Mouse (Mus musculus) G1E (cell line): Measurements from ENCODE around the gene Cacna1i. TPM values are rescaled to one million over a fixed set of nuclear protein-coding genes. Genes with fewer than 3 reads are reported as not detected.
A peak's percentile ranks its signal among the peaks of the same experiment; 100 is the strongest.

ENCODE experiments used
- ATAC-seq: 2 replicates; pipeline ENCODE4 v1.8.0; 2016; ENCODE audit warnings: mild to moderate bottlenecking; ENCODE audit not compliant: insufficient number of reproducible peaks, poor library complexity, low FRiP score, severe bottlenecking; ENCODE audit errors: extremely low read depth
- DNase-seq: peaks from one replicate; pipeline ENCODE4 v3.0.0; 2012; ENCODE audit warnings: low spot score
- H3K27me3 ChIP-seq: 2 replicates; pipeline ENCODE4 v1.6.1; 2012; ENCODE audit warnings: mild to moderate bottlenecking, low read length, inconsistent platforms; ENCODE audit not compliant: insufficient read depth
- H3K36me3 ChIP-seq: replicated peaks from 2 replicates; pipeline ENCODE3; 2012; ENCODE audit warnings: mild to moderate bottlenecking, inconsistent platforms
- H3K4me1 ChIP-seq: 2 replicates; pipeline ENCODE4 v1.6.1; 2012; ENCODE audit warnings: low read depth, low read length, inconsistent platforms, mixed read lengths; ENCODE audit not compliant: insufficient read depth
- H3K4me3 ChIP-seq: 2 replicates; pipeline ENCODE4 v1.5.1; 2012; ENCODE audit warnings: low read depth, mild to moderate bottlenecking, inconsistent platforms, low read length, moderate library complexity, mixed read lengths
- H3K9me3 ChIP-seq: replicated peaks from 2 replicates; pipeline ENCODE4 v1.6.1; 2012; ENCODE audit warnings: inconsistent platforms
- CTCF ChIP-seq: IDR thresholded peaks from 2 replicates; pipeline ENCODE4 v1.5.1; 2012; ENCODE audit warnings: low read depth, low read length, inconsistent platforms, mixed read lengths
- GATA1 ChIP-seq: IDR thresholded peaks from 2 replicates; pipeline ENCODE4 v1.6.1; 2012; ENCODE audit warnings: borderline replicate concordance, low read length, inconsistent platforms, mixed read lengths
- GATA2 ChIP-seq: IDR thresholded peaks from 2 replicates; pipeline ENCODE4 v1.6.1; 2012; ENCODE audit warnings: low read depth, low read length, inconsistent platforms, borderline replicate concordance
- POLR2AphosphoS5 ChIP-seq: IDR thresholded peaks from 2 replicates; pipeline ENCODE4 v1.6.1; 2012; ENCODE audit warnings: low read depth, low read length, inconsistent platforms; ENCODE audit not compliant: insufficient replicate concordance
- TAL1 ChIP-seq: conservative IDR thresholded peaks from 2 replicates; pipeline ENCODE4 v1.6.1; 2012; ENCODE audit warnings: low read depth, low read length, inconsistent platforms, mixed read lengths
- polyA plus RNA-seq: library from polyadenylated mRNA; stranded (reverse); fragments of >175 nt; gene quantifications from 2 replicates; pipeline ENCODE4 v1.2.3, GENCODE M21; 2012
- total RNA-seq, 2 experiments: library from RNA; stranded (forward) in 1 of 2; stranded (reverse) in 1 of 2; fragments of 200-1000 nt in 1 of 2; fragments of >200 nt in 1 of 2; fragmentation: Nextera tagmentation in 1 of 2; gene quantifications; 2 replicates each; pipeline ENCODE4 v1.2.3; 2014 to 2017

Cacna1i gene
- total and polyA plus RNA-seq, 3 experiments: 0.05 TPM; not detected in 2

GRCm38 (mm10) chr15:80430324-80430723 is 143.3 kb downstream of the Cacna1i start:
- no peaks in the 10 kb centered on the region for H3K36me3 ChIP-seq
- H3K9me3 ChIP-seq: no peaks in the 10 kb centered on the region
- H3K4me1 ChIP-seq: no peaks in the 10 kb centered on the region
- TF ChIP-seq CTCF (no peak), GATA2 (no peak), TAL1 (no peak), POLR2AphosphoS5 (no peak), GATA1 (no peak)
- peaks cover 6% of the 10 kb centered on the region; the same call in 1 of the 2 replicates for H3K27me3 ChIP-seq
- no peak overlapping the region for H3K4me3 ChIP-seq
- DNase-seq (no peak), ATAC-seq (no peak)

- H3K9me3 ChIP-seq: no peaks in the 10 kb centered on the region
- no peak for DNase-seq
- no peaks in the 10 kb centered on the region for H3K36me3 ChIP-seq
- no peak overlapping the region for H3K4me3 ChIP-seq
- no peak for ATAC-seq
- 0 out of 2 replicates have a peak, but pooled peaks cover 2% of the 10 kb centered on the region for H3K27me3 ChIP-seq
- H3K4me1 ChIP-seq: no peaks in the 10 kb centered on the region; the same call in 1 of the 2 replicates
- TF ChIP-seq TAL1: no peak
- TF ChIP-seq GATA2: no peak
- no peak for TF ChIP-seq POLR2AphosphoS5
- no peak for TF ChIP-seq GATA1
- no peak for TF ChIP-seq CTCF
Measured at GRCm38 (mm10) chr15:80436961-80437360, 149.9 kb downstream of the Cacna1i start.

DNA sequence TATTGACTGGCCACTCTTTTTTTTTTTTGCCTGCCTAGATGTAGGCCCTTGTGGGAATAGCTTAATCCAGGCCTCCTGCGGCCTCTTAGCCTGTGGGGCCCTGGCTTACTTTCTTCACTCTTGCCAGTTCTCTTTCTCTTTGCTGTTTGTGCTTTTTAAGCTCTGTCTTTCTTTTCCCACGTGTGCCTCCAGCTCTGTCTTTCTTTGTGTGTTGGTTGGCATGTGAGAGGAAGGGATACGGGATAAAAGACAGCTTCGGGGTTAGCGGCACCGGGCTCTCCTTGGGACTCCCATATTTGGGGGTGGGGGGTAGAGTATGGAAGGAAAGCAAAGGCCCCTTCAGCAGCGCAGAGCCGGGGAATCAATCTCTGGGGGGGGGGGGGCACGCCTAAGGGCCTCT is 151.0 kb downstream of the Cacna1i start:
- Histone ChIP-seq H3K4me3 (no peak overlapping the region), H3K27me3 (0 out of 2 replicates have a peak, but pooled peaks cover 2% of the 10 kb centered on the region)
- no peak for ATAC-seq

GRCm38 (mm10) chr15:80438423-80438822 is 151.4 kb downstream of the Cacna1i start:
- Histone ChIP-seq H3K36me3 (no peaks in the 10 kb centered on the region), H3K9me3 (no peaks in the 10 kb centered on the region), H3K4me3 (no peak overlapping the region), H3K27me3 (0 out of 2 replicates have a peak, but pooled peaks cover 2% of the 10 kb centered on the region), H3K4me1 (no peaks in the 10 kb centered on the region; the same call in 1 of the 2 replicates)
- DNase-seq (no peak), ATAC-seq (no peak)
- TF ChIP-seq CTCF (no peak), GATA1 (no peak), GATA2 (no peak), POLR2AphosphoS5 (no peak), TAL1 (no peak)

More for the DNA sequence above, 151.0 kb downstream of the Cacna1i start:
- TF ChIP-seq GATA1: no peak
- no peak for TF ChIP-seq GATA2
- no peak for TF ChIP-seq CTCF
- no peak for TF ChIP-seq TAL1
- TF ChIP-seq POLR2AphosphoS5: no peak
- no peaks in the 10 kb centered on the region; the same call in 1 of the 2 replicates for H3K4me1 ChIP-seq
- no peaks in the 10 kb centered on the region for H3K9me3 ChIP-seq
- no peaks in the 10 kb centered on the region for H3K36me3 ChIP-seq
- no peak for DNase-seq

- no peaks in the 10 kb centered on the region; the same call in 1 of the 2 replicates for H3K4me1 ChIP-seq
- no peaks in the 10 kb centered on the region for H3K36me3 ChIP-seq
- H3K4me3 ChIP-seq: no peak overlapping the region
- H3K9me3 ChIP-seq: no peaks in the 10 kb centered on the region
- ATAC-seq: peak; percentile 4; the same call in 1 of the 2 replicates
- 0 out of 2 replicates have a peak, but pooled peaks cover 2% of the 10 kb centered on the region for H3K27me3 ChIP-seq
- TF ChIP-seq POLR2AphosphoS5 (no peak), GATA1 (no peak), TAL1 (no peak), GATA2 (no peak), CTCF (no peak)
- no peak for DNase-seq
Measured at GRCm38 (mm10) chr15:80440195-80440594, 153.2 kb downstream of the Cacna1i start.

DNA sequence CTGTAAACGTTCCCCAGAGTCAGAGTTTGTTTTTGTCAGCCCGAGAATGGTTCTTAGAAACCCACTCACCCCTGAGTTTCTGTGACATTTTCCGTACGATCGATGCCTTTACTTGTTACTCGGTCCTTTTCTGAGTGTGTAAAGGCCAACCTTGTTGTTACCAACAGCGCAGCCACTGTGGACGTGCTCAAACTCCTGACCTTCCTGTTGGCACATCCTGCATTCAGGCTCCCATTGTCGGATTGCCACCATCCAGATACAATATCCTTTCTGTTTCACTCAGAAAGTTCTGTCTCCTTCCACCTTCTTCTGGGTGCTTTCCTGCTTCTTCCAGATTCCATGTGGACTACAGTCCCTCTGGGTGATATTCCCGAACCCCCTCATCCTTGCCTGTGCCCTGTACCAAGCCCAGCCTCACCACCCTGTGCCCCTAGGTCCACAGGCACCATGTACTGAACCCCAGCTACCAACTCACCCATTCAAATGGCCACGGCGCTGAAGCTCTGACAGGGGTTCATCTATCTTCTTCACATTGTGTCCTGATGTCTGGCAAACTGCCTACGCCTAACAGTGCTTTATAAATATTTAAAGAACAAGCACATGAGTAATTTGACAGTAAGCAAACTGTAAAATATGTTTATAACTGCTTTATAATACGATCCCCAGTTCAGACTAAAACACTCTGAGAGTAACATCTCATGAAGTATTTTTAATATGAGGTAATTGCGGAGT is 159.1 kb downstream of the Cacna1i start:
- H3K9me3 ChIP-seq: no peaks in the 10 kb centered on the region
- no peaks in the 10 kb centered on the region for H3K36me3 ChIP-seq
- H3K4me1 ChIP-seq: no peaks in the 10 kb centered on the region
- no peak overlapping the region for H3K4me3 ChIP-seq
- DNase-seq: no peak
- no peaks in the 10 kb centered on the region for H3K27me3 ChIP-seq
- ATAC-seq: no peak
- TF ChIP-seq GATA2: no peak
- no peak for TF ChIP-seq TAL1

Other genes with a start within 250 kb of the Cacna1i start
- gene Syngr1, start 195.9 kb upstream of the Cacna1i start, total RNA-seq (2014; fragmentation: Nextera tagmentation): 41.4 and 44.2 TPM in 2 replicates
- gene Syngr1, start 195.9 kb upstream of the Cacna1i start, total RNA-seq (2017): 74.6 and 96.9 TPM in 2 replicates
- 86.9 and 89.8 TPM in 2 replicates for gene Syngr1, start 195.9 kb upstream of the Cacna1i start, polyA plus RNA-seq
- 1,019 and 1,021 TPM in 2 replicates for gene Rpl3, start 195.4 kb upstream of the Cacna1i start, total RNA-seq (2014; fragmentation: Nextera tagmentation)
- gene Rpl3, start 195.4 kb upstream of the Cacna1i start, total RNA-seq (2017): 1,569 and 1,698 TPM in 2 replicates
- 114 and 176 TPM in 2 replicates for gene Rpl3, start 195.4 kb upstream of the Cacna1i start, polyA plus RNA-seq
- 19.0 and 27.2 TPM in 2 replicates for gene Tab1, start 154.1 kb upstream of the Cacna1i start, total RNA-seq (2014; fragmentation: Nextera tagmentation)
- 22.3 and 25.0 TPM in 2 replicates for gene Tab1, start 154.1 kb upstream of the Cacna1i start, total RNA-seq (2017)
- gene Tab1, start 154.1 kb upstream of the Cacna1i start, polyA plus RNA-seq: 23.6 and 29.1 TPM in 2 replicates
- gene Mgat3, start 113.5 kb upstream of the Cacna1i start, total RNA-seq (2014; fragmentation: Nextera tagmentation): not detected in 2 replicates
- gene Mgat3, start 113.5 kb upstream of the Cacna1i start, total RNA-seq (2017): not detected in 2 replicates
- not detected in 2 replicates for gene Mgat3, start 113.5 kb upstream of the Cacna1i start, polyA plus RNA-seq
- gene Mief1, start 53.2 kb upstream of the Cacna1i start, total RNA-seq (2014; fragmentation: Nextera tagmentation): 35.4 and 44.9 TPM in 2 replicates
- gene Mief1, start 53.2 kb upstream of the Cacna1i start, total RNA-seq (2017): 36.1 and 36.8 TPM in 2 replicates
- gene Mief1, start 53.2 kb upstream of the Cacna1i start, polyA plus RNA-seq: 20.2 and 26.6 TPM in 2 replicates
- gene AC140267.1, start 51.4 kb upstream of the Cacna1i start, total RNA-seq (2014; fragmentation: Nextera tagmentation): 14.0 TPM in 1 of 2 replicates, not detected in the other
- gene AC140267.1, start 51.4 kb upstream of the Cacna1i start, total RNA-seq (2017): not detected in 2 replicates
- not detected in 2 replicates for gene AC140267.1, start 51.4 kb upstream of the Cacna1i start, polyA plus RNA-seq
- 45.1 and 51.4 TPM in 2 replicates for gene Atf4, start 32.1 kb upstream of the Cacna1i start, total RNA-seq (2014; fragmentation: Nextera tagmentation)
- 81.2 and 85.3 TPM in 2 replicates for gene Atf4, start 32.1 kb upstream of the Cacna1i start, total RNA-seq (2017)
- gene Atf4, start 32.1 kb upstream of the Cacna1i start, polyA plus RNA-seq: 146 and 170 TPM in 2 replicates
- 46.5 and 58.3 TPM in 2 replicates for gene Rps19bp1, start 22.9 kb upstream of the Cacna1i start, total RNA-seq (2014; fragmentation: Nextera tagmentation)
- 22.6 and 25.9 TPM in 2 replicates for gene Rps19bp1, start 22.9 kb upstream of the Cacna1i start, total RNA-seq (2017)
- 67.2 and 96.3 TPM in 2 replicates for gene Rps19bp1, start 22.9 kb upstream of the Cacna1i start, polyA plus RNA-seq